Mouse (Mus musculus) ES-E14 (cell line): ENCODE results near the gene Iqgap1. TPM values are rescaled to one million over a fixed set of nuclear protein-coding genes. Genes with fewer than 3 reads are reported as not detected.
A peak's percentile ranks its signal among the peaks of the same experiment; 100 is the strongest.

Experiments
- DNase-seq: peaks from one replicate; pipeline ENCODE4 v3.0.0-alpha.2; 2013; ENCODE audit warnings: low read depth, low spot score
- H3K27ac ChIP-seq: 2 replicates; pipeline ENCODE4 v1.5.1; 2012; ENCODE audit warnings: low read depth, mild to moderate bottlenecking, low read length, moderate library complexity, mixed read lengths; ENCODE audit not compliant: poor library complexity, insufficient read depth, severe bottlenecking
- H3K36me3 ChIP-seq: 2 replicates; pipeline ENCODE4 v1.6.1; 2012; ENCODE audit warnings: mild to moderate bottlenecking, low read length, moderate library complexity, mixed read lengths; ENCODE audit not compliant: control insufficient read depth, poor library complexity, insufficient read depth, severe bottlenecking
- H3K4me1 ChIP-seq, 2 experiments: fragments of 150-350 bp in 1 of 2; sonication (generic) in 1 of 2; 2 replicates each; pipeline ENCODE4 v1.6.1; 2012; ENCODE audit warnings: low read length in 2 of 2, mild to moderate bottlenecking in 1 of 2, mixed read lengths in 1 of 2; ENCODE audit not compliant: control insufficient read depth in 2 of 2, insufficient read depth in 2 of 2, poor library complexity in 1 of 2
- H3K4me3 ChIP-seq, 2 experiments: fragments of 150-350 bp in 1 of 2; sonication (generic) in 1 of 2; 2 replicates each; pipeline ENCODE4 v1.5.1; 2012; ENCODE audit warnings: low read length in 2 of 2, low read depth in 1 of 2, mild to moderate bottlenecking in 1 of 2, mixed read lengths in 1 of 2; ENCODE audit not compliant: insufficient read depth in 1 of 2, poor library complexity in 1 of 2, severe bottlenecking in 1 of 2
- H3K9ac ChIP-seq: 2 replicates; pipeline ENCODE4 v1.6.1; 2012; ENCODE audit warnings: low read depth, mild to moderate bottlenecking, low read length, mixed read lengths; ENCODE audit not compliant: poor library complexity, insufficient read depth, severe bottlenecking
- H3K9me3 ChIP-seq: fragments of 150-350 bp; sonication (generic); 2 replicates; pipeline ENCODE4 v1.6.1; 2012; ENCODE audit warnings: low read depth, mild to moderate bottlenecking, low read length; ENCODE audit not compliant: control insufficient read depth, insufficient read depth
- CHD2 ChIP-seq: IDR thresholded peaks from 2 replicates; pipeline ENCODE4 v1.6.1; 2014; ENCODE audit warnings: mild to moderate bottlenecking, low read depth, low read length, inconsistent platforms
- HCFC1 ChIP-seq: IDR thresholded peaks from 2 replicates; pipeline ENCODE4 v1.6.1; 2012; ENCODE audit warnings: low read length, inconsistent platforms, borderline replicate concordance; ENCODE audit not compliant: insufficient read depth
- MAFK ChIP-seq: IDR thresholded peaks from 2 replicates; pipeline ENCODE4 v1.6.1; 2014; ENCODE audit warnings: mild to moderate bottlenecking, low read depth, low read length, inconsistent platforms; ENCODE audit not compliant: insufficient read depth
- ZC3H11A ChIP-seq: IDR thresholded peaks from 2 replicates; pipeline ENCODE4 v1.6.1; 2012; ENCODE audit warnings: low read depth, mild to moderate bottlenecking, inconsistent platforms, low read length, borderline replicate concordance
- ZNF384 ChIP-seq: IDR thresholded peaks from 2 replicates; pipeline ENCODE4 v1.6.1; 2012; ENCODE audit warnings: low read depth, low read length, inconsistent platforms
- in situ Hi-C, 2 experiments: fragments of 600-800 bp; cut with MboI; formaldehyde crosslinking; loops; one replicate each; pipeline ENCODE4 v1.15.1; 2025; ENCODE audit warnings: low sequenced_read_pairs in 2 of 2, inconsistent platforms in 1 of 2; ENCODE audit not compliant: unreplicated experiment in 2 of 2
- total RNA-seq: library from RNA; depleted of rRNA; stranded (reverse); fragments of 300-350 nt; gene quantifications from 2 replicates; pipeline ENCODE4 v1.2.3, GENCODE M21; 2012

The Iqgap1 gene
- total RNA-seq, 1 experiment = 135 TPM

GRCm38 (mm10) chr7:80688556-80689220 lies 137.1 kb downstream of the Iqgap1 start, which contains the start of gene Crtc3:
Gene Crtc3 (minus strand): TSS chr7:80688877.
- peak; percentile 24 for DNase-seq
- H3K4me3 ChIP-seq = peak within 1 kb of the TSS; percentile 74 to 81
- peaks cover 0 to 3% of the 10 kb centered on the region in 2 experiments; a peak in 2 of 4 replicates for H3K4me1 ChIP-seq
- no peaks in the 10 kb centered on the region for H3K9me3 ChIP-seq
- in situ Hi-C loops = no loop called here
- no peaks in the 10 kb centered on the region for H3K36me3 ChIP-seq
- H3K9ac ChIP-seq = peak within 1 kb of the TSS; percentile 71
- H3K27ac ChIP-seq = no peak within 1 kb of the TSS
- no peak for TF ChIP-seq ZC3H11A
- no peak for TF ChIP-seq HCFC1
- TF ChIP-seq MAFK = no peak
- no peak for TF ChIP-seq CHD2
- no peak for TF ChIP-seq ZNF384

GRCm38 (mm10) chr7:80687721-80688555 lies 137.8 kb downstream of the Iqgap1 start:
- Histone ChIP-seq H3K4me1 (peaks cover 0 to 3% of the 10 kb centered on the region in 2 experiments; a peak in 2 of 4 replicates), H3K4me3 (peak overlapping the region; percentile 74 to 81), H3K36me3 (no peaks in the 10 kb centered on the region), H3K27ac (no peak overlapping the region), H3K9me3 (no peaks in the 10 kb centered on the region), H3K9ac (peak overlapping the region; percentile 71)
- peak; percentile 35 for DNase-seq
- TF ChIP-seq ZNF384 (no peak), MAFK (no peak), HCFC1 (no peak), ZC3H11A (no peak), CHD2 (no peak)
- in situ Hi-C loops = no loop called here

- H3K9me3 ChIP-seq = no peaks in the 10 kb centered on the region
- H3K27ac ChIP-seq = no peak overlapping the region
- H3K4me3 ChIP-seq = no peak overlapping the region
- in situ Hi-C loops = no loop called here
- peaks cover 0 to 3% of the 10 kb centered on the region in 2 experiments; a peak in 2 of 4 replicates for H3K4me1 ChIP-seq
- no peaks in the 10 kb centered on the region for H3K36me3 ChIP-seq
- no peak overlapping the region for H3K9ac ChIP-seq
- no peak for DNase-seq
- no peak for TF ChIP-seq HCFC1
- no peak for TF ChIP-seq MAFK
- no peak for TF ChIP-seq ZC3H11A
- TF ChIP-seq ZNF384 = no peak
Measured at GRCm38 (mm10) chr7:80685639-80686038, 140.1 kb downstream of the Iqgap1 start.

GRCm38 (mm10) chr7:80682630-80683029 lies 143.1 kb downstream of the Iqgap1 start:
- H3K9me3 ChIP-seq = no peaks in the 10 kb centered on the region
- no peak for TF ChIP-seq CHD2
- no peak for TF ChIP-seq MAFK
- TF ChIP-seq ZNF384 = no peak
- no peak for TF ChIP-seq ZC3H11A
- no peak for TF ChIP-seq HCFC1
- no peak overlapping the region for H3K4me3 ChIP-seq
- no peak overlapping the region for H3K27ac ChIP-seq
- no peak overlapping the region for H3K9ac ChIP-seq
- in situ Hi-C loops = no loop called here
- peaks cover 0 to under 1% of the 10 kb centered on the region in 2 experiments; a peak in 1 of 4 replicates for H3K4me1 ChIP-seq
- DNase-seq = no peak
- H3K36me3 ChIP-seq = no peaks in the 10 kb centered on the region
